Mouse (Mus musculus): ENCODE results near the gene Syn3. TPM values are rescaled to one million over a fixed set of nuclear protein-coding genes. Genes with fewer than 3 reads are reported as not detected.

Syn3 gene
- polyA plus RNA-seq, 1 experiment from 2014 or later: 4.0 TPM

GRCm38 (mm10) chr10:86322006-86322405 is 176.7 kb downstream of the Syn3 start:
- 7% methylated on average over 1 of the region's 1 CpGs for WGBS
- no peak overlapping the region for H3K4me2 ChIP-seq (ENCODE audit: low read depth, severe bottlenecking)
- no peaks in the 10 kb centered on the region for H3K27me3 ChIP-seq (ENCODE audit: control insufficient read depth, insufficient read depth, low read length)
- peaks cover 14% of the 10 kb centered on the region; the same call in 1 of the 2 replicates for H3K4me1 ChIP-seq (ENCODE audit: control insufficient read depth, insufficient read depth, low read length)
- H3K4me3 ChIP-seq (ENCODE audit: low read depth, low read length): no peak overlapping the region
- DNase-seq (ENCODE audit: low spot score): no peak
- 0 out of 2 replicates have a peak, but pooled peaks cover 2% of the 10 kb centered on the region for H3K36me3 ChIP-seq (ENCODE audit: control insufficient read depth, insufficient read depth, low read length)
- no peaks in the 10 kb centered on the region for H3K9me3 ChIP-seq (ENCODE audit: control insufficient read depth, low read length)
- no peak overlapping the region for H3K27ac ChIP-seq (replicated peaks; ENCODE audit: low read depth, low read length)
- no peak for ATAC-seq (ENCODE audit: insufficient number of reproducible peaks, low FRiP score, low TSS enrichment, low read depth)
- no peak overlapping the region for H3K9ac ChIP-seq (ENCODE audit: low read length)

GRCm38 (mm10) chr10:86321194-86321593 is 177.5 kb downstream of the Syn3 start:
- no peaks in the 10 kb centered on the region for H3K27me3 ChIP-seq (ENCODE audit: control insufficient read depth, insufficient read depth, low read length)
- WGBS: 81% methylated on average over 8 of the region's 8 CpGs
- peaks cover 14% of the 10 kb centered on the region; the same call in 1 of the 2 replicates for H3K4me1 ChIP-seq (ENCODE audit: control insufficient read depth, insufficient read depth, low read length)
- no peak overlapping the region for H3K4me3 ChIP-seq (ENCODE audit: low read depth, low read length)
- no peak overlapping the region for H3K4me2 ChIP-seq (ENCODE audit: low read depth, severe bottlenecking)
- no peak overlapping the region for H3K27ac ChIP-seq (replicated peaks; ENCODE audit: low read depth, low read length)
- DNase-seq (ENCODE audit: low spot score) (no peak), ATAC-seq (ENCODE audit: insufficient number of reproducible peaks, low FRiP score, low TSS enrichment, low read depth) (no peak)
- no peaks in the 10 kb centered on the region for H3K9me3 ChIP-seq (ENCODE audit: control insufficient read depth, low read length)
- H3K9ac ChIP-seq (ENCODE audit: low read length): no peak overlapping the region
- H3K36me3 ChIP-seq (ENCODE audit: control insufficient read depth, insufficient read depth, low read length): 0 out of 2 replicates have a peak, but pooled peaks cover 2% of the 10 kb centered on the region

- 0 out of 2 replicates have a peak, but pooled peaks cover 2% of the 10 kb centered on the region for H3K36me3 ChIP-seq (ENCODE audit: control insufficient read depth, insufficient read depth, low read length)
- DNase-seq (ENCODE audit: low spot score) (no peak), ATAC-seq (ENCODE audit: insufficient number of reproducible peaks, low FRiP score, low TSS enrichment, low read depth) (no peak)
- H3K4me3 ChIP-seq (ENCODE audit: low read depth, low read length): no peak overlapping the region
- no peak overlapping the region for H3K9ac ChIP-seq (ENCODE audit: low read length)
- H3K27me3 ChIP-seq (ENCODE audit: control insufficient read depth, insufficient read depth, low read length): no peaks in the 10 kb centered on the region
- no peak overlapping the region for H3K4me2 ChIP-seq (ENCODE audit: low read depth, severe bottlenecking)
- H3K27ac ChIP-seq (replicated peaks; ENCODE audit: low read depth, low read length): no peak overlapping the region
- peaks cover 18% of the 10 kb centered on the region for H3K4me1 ChIP-seq (ENCODE audit: control insufficient read depth, insufficient read depth, low read length)
- WGBS: 93% methylated on average over 5 of the region's 5 CpGs
- H3K9me3 ChIP-seq (ENCODE audit: control insufficient read depth, low read length): no peaks in the 10 kb centered on the region
Observed at GRCm38 (mm10) chr10:86320204-86320603, 178.5 kb downstream of the Syn3 start.

GRCm38 (mm10) chr10:86319526-86319925 is 179.2 kb downstream of the Syn3 start:
- no peaks in the 10 kb centered on the region for H3K9me3 ChIP-seq (ENCODE audit: control insufficient read depth, low read length)
- 30% methylated on average over 3 of the region's 3 CpGs for WGBS

GRCm38 (mm10) chr10:86318552-86319140 is 180.1 kb downstream of the Syn3 start:
- ATAC-seq (ENCODE audit: insufficient number of reproducible peaks, low FRiP score, low TSS enrichment, low read depth) (no peak; the same call in 1 of the 2 replicates), DNase-seq (ENCODE audit: low spot score) (no peak)
- Histone ChIP-seq H3K27ac (replicated peaks; ENCODE audit: low read depth, low read length) (no peak overlapping the region), H3K9ac (ENCODE audit: low read length) (no peak overlapping the region), H3K4me1 (ENCODE audit: control insufficient read depth, insufficient read depth, low read length) (peaks cover 19% of the 10 kb centered on the region), H3K36me3 (ENCODE audit: control insufficient read depth, insufficient read depth, low read length) (0 out of 2 replicates have a peak, but pooled peaks cover 2% of the 10 kb centered on the region), H3K4me2 (ENCODE audit: low read depth, severe bottlenecking) (no peak overlapping the region), H3K27me3 (ENCODE audit: control insufficient read depth, insufficient read depth, low read length) (no peaks in the 10 kb centered on the region), H3K9me3 (ENCODE audit: control insufficient read depth, low read length) (no peaks in the 10 kb centered on the region), H3K4me3 (ENCODE audit: low read depth, low read length) (no peak overlapping the region)
- 91% methylated on average over 5 of the region's 5 CpGs for WGBS

More at GRCm38 (mm10) chr10:86319526-86319925, 179.2 kb downstream of the Syn3 start:
- Histone ChIP-seq H3K9ac (ENCODE audit: low read length) (no peak overlapping the region), H3K27me3 (ENCODE audit: control insufficient read depth, insufficient read depth, low read length) (no peaks in the 10 kb centered on the region), H3K27ac (replicated peaks; ENCODE audit: low read depth, low read length) (no peak overlapping the region), H3K4me3 (ENCODE audit: low read depth, low read length) (no peak overlapping the region), H3K36me3 (ENCODE audit: control insufficient read depth, insufficient read depth, low read length) (0 out of 2 replicates have a peak, but pooled peaks cover 2% of the 10 kb centered on the region), H3K4me1 (ENCODE audit: control insufficient read depth, insufficient read depth, low read length) (peaks cover 19% of the 10 kb centered on the region), H3K4me2 (ENCODE audit: low read depth, severe bottlenecking) (no peak overlapping the region)
- no peak for DNase-seq (ENCODE audit: low spot score)
- ATAC-seq (ENCODE audit: insufficient number of reproducible peaks, low FRiP score, low TSS enrichment, low read depth): no peak

GRCm38 (mm10) chr10:86317633-86318032 is 181.1 kb downstream of the Syn3 start:
- Histone ChIP-seq H3K4me3 (ENCODE audit: low read depth, low read length) (no peak overlapping the region), H3K36me3 (ENCODE audit: control insufficient read depth, insufficient read depth, low read length) (0 out of 2 replicates have a peak, but pooled peaks cover 2% of the 10 kb centered on the region), H3K9ac (ENCODE audit: low read length) (no peak overlapping the region), H3K27ac (replicated peaks; ENCODE audit: low read depth, low read length) (no peak overlapping the region), H3K4me1 (ENCODE audit: control insufficient read depth, insufficient read depth, low read length) (peaks cover 19% of the 10 kb centered on the region), H3K4me2 (ENCODE audit: low read depth, severe bottlenecking) (no peak overlapping the region), H3K27me3 (ENCODE audit: control insufficient read depth, insufficient read depth, low read length) (no peaks in the 10 kb centered on the region), H3K9me3 (ENCODE audit: control insufficient read depth, low read length) (no peaks in the 10 kb centered on the region)
- WGBS: 89% methylated on average over 7 of the region's 7 CpGs
- no peak for DNase-seq (ENCODE audit: low spot score)
- no peak for ATAC-seq (ENCODE audit: insufficient number of reproducible peaks, low FRiP score, low TSS enrichment, low read depth)

GRCm38 (mm10) chr10:86315513-86315912 is 183.2 kb downstream of the Syn3 start:
- DNase-seq (ENCODE audit: low spot score): no peak
- Histone ChIP-seq H3K4me3 (ENCODE audit: low read depth, low read length) (no peak overlapping the region), H3K27me3 (ENCODE audit: control insufficient read depth, insufficient read depth, low read length) (no peaks in the 10 kb centered on the region), H3K9me3 (ENCODE audit: control insufficient read depth, low read length) (no peaks in the 10 kb centered on the region), H3K36me3 (ENCODE audit: control insufficient read depth, insufficient read depth, low read length) (no peaks in the 10 kb centered on the region), H3K4me1 (ENCODE audit: control insufficient read depth, insufficient read depth, low read length) (peaks cover 14% of the 10 kb centered on the region), H3K9ac (ENCODE audit: low read length) (no peak overlapping the region), H3K4me2 (ENCODE audit: low read depth, severe bottlenecking) (no peak overlapping the region), H3K27ac (replicated peaks; ENCODE audit: low read depth, low read length) (no peak overlapping the region)
- WGBS: 46% methylated on average over 3 of the region's 3 CpGs
- ATAC-seq (ENCODE audit: insufficient number of reproducible peaks, low FRiP score, low TSS enrichment, low read depth): no peak

GRCm38 (mm10) chr10:86313448-86313847 is 185.2 kb downstream of the Syn3 start:
- Histone ChIP-seq H3K36me3 (ENCODE audit: control insufficient read depth, insufficient read depth, low read length) (no peaks in the 10 kb centered on the region), H3K27me3 (ENCODE audit: control insufficient read depth, insufficient read depth, low read length) (no peaks in the 10 kb centered on the region), H3K9ac (ENCODE audit: low read length) (no peak overlapping the region), H3K4me2 (ENCODE audit: low read depth, severe bottlenecking) (no peak overlapping the region), H3K4me1 (ENCODE audit: control insufficient read depth, insufficient read depth, low read length) (peaks cover 5% of the 10 kb centered on the region), H3K9me3 (ENCODE audit: control insufficient read depth, low read length) (no peaks in the 10 kb centered on the region), H3K4me3 (ENCODE audit: low read depth, low read length) (no peak overlapping the region), H3K27ac (replicated peaks; ENCODE audit: low read depth, low read length) (no peak overlapping the region)
- ATAC-seq (ENCODE audit: insufficient number of reproducible peaks, low FRiP score, low TSS enrichment, low read depth) (no peak), DNase-seq (ENCODE audit: low spot score) (no peak)
- WGBS: 69% methylated on average over 1 of the region's 1 CpGs

- Histone ChIP-seq H3K4me1 (ENCODE audit: control insufficient read depth, insufficient read depth, low read length) (peaks cover 5% of the 10 kb centered on the region), H3K4me3 (ENCODE audit: low read depth, low read length) (no peak overlapping the region), H3K9ac (ENCODE audit: low read length) (no peak overlapping the region), H3K27me3 (ENCODE audit: control insufficient read depth, insufficient read depth, low read length) (no peaks in the 10 kb centered on the region), H3K27ac (replicated peaks; ENCODE audit: low read depth, low read length) (no peak overlapping the region), H3K9me3 (ENCODE audit: control insufficient read depth, low read length) (no peaks in the 10 kb centered on the region), H3K4me2 (ENCODE audit: low read depth, severe bottlenecking) (no peak overlapping the region), H3K36me3 (ENCODE audit: control insufficient read depth, insufficient read depth, low read length) (no peaks in the 10 kb centered on the region)
- no peak for ATAC-seq (ENCODE audit: insufficient number of reproducible peaks, low FRiP score, low TSS enrichment, low read depth)
- no peak for DNase-seq (ENCODE audit: low spot score)
- 94% methylated on average over 3 of the region's 3 CpGs for WGBS
Observed at GRCm38 (mm10) chr10:86312976-86313375, 185.7 kb downstream of the Syn3 start.
